Mouse (Mus musculus): ENCODE measurements around the gene Ppard.

Ppard gene

GRCm38 (mm10) chr17:28340578-28340977 is 108.1 kb downstream of the Ppard start:
- no peak for DNase-seq (ENCODE audit: low spot score)

DNA sequence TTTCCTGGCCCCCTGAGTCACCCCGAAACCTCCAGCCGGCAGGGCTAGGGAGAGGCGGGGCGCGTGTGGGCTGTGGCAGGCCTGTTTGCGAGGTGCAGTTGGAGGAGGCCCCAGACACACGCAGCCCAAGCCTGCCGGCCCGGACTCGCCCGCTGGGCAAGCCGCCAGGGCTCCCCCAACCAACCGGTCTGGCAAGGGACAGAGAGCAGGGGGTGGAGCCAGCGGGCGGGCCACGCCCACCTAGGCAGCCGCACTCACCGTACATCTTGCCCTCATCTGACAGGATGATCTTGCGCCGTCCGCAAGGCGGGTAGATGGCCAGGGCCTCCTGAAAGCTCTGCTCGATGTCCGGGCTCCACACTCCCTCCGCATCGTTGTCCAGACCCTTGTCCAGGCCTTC is 108.6 kb downstream of the Ppard start:
- peak; percentile 93 for DNase-seq (ENCODE audit: low spot score)

DNA sequence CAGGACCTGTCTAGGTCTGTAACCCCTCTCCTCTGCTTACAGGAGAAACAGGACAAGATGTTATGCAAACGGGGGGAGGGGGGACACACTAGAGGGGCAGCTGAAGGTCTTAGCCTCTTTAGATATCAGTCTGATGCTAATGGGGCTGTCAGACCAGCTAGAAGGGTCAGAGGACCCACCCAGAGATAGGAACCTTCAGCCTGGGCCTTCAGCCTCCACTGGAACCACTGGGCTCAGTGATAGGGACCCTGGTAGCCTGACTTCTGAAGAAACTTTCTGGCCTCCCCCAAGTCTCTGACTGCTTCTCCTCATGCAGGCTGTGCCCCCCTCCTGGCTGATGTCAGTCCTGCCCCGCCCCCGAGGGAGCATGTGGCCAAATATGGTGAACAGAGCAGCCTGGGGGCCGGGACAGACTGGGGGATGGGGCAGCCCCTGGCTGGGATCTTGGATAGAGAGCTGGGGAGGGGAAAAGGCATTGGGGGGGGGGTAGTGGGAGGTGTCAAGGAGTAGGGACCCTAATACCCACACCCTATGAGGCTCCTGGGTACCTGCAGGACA is 111.6 kb downstream of the Ppard start:
- no peak for DNase-seq (ENCODE audit: low spot score)

- no peak for DNase-seq (ENCODE audit: low spot score)
Observed at GRCm38 (mm10) chr17:28344670-28345069, 112.2 kb downstream of the Ppard start.

DNA sequence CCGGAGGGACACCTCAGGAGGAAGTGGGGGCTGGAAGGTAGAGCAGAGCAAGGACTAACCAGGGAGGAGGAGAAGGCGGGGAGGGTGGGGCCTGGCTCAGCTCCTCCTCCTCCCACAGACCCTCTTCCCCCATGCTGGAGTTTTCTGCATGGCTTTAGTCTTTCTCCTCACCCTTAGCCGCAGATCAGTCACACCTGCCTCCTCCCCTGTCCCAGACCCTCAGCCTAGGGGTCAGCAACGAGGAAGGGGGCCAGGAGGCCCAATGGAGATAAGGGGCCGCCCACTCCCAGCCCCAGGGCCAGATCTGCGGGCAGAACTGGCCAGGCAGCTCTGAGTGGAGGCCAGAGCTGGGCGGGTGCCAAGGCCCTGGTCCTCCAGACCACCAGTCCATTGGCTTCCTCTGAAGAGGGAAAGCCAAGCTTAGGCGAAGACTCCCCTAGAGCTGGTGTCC is 112.8 kb downstream of the Ppard start:
- DNase-seq (ENCODE audit: low spot score), result no peak

- DNase-seq (ENCODE audit: low spot score), result no peak
Observed at GRCm38 (mm10) chr17:28345882-28346281, 113.4 kb downstream of the Ppard start.

- no peak for DNase-seq (ENCODE audit: low spot score)
Observed at GRCm38 (mm10) chr17:28347327-28347726, 114.8 kb downstream of the Ppard start.

GRCm38 (mm10) chr17:28348211-28348610 is 115.7 kb downstream of the Ppard start:
- DNase-seq (ENCODE audit: low spot score), result no peak

- DNase-seq (ENCODE audit: low spot score), result no peak
Observed at GRCm38 (mm10) chr17:28349264-28349880, 116.9 kb downstream of the Ppard start.

DNA sequence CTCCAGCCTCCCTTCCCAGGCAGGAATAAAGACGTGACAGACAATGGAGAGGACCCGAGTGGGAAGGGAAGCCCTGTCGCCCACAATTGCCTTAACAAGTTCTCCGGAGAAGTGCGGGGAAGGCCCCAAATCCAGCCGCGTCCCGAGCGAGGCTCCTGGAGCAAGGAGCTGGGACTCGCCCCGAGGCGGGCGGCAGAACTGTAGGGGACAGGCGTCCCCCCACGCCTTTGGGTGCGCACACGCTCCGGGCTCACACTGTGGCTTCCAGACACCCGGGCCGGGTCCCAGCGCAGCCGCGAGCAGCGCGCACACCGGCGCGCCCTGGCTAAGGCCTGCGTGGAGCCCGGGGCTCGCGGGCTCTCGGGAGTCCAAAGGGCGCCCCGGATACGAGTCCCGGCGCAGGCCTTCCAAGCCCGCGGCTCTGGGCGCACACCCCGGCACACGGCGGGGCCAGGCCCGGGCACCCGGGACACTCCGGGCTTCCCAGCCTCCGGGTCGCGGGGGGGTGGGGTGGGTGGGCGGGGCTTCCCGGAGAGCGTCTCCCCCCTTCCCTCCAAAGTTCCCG is 117.5 kb downstream of the Ppard start:
- DNase-seq (ENCODE audit: low spot score), result no peak

- DNase-seq (ENCODE audit: low spot score), result peak; percentile 72
Observed at GRCm38 (mm10) chr17:28350466-28351352, 118.2 kb downstream of the Ppard start, which contains the start of gene Tead3. Tead3 (minus strand) TSS chr17:28350817.
